Mouse (Mus musculus) myocyte (in vitro differentiated cells): ENCODE data around the gene Rpa1. TPM values are rescaled to one million over a fixed set of nuclear protein-coding genes. Genes with fewer than 3 reads are reported as not detected.

Experiments used
- H3K27me3 ChIP-seq: one replicate; pipeline ENCODE4 v1.6.1; 2011; ENCODE audit not compliant: control insufficient read depth, insufficient read depth, insufficient read length
- H3K36me3 ChIP-seq: one replicate; pipeline ENCODE4 v1.6.1; 2011; ENCODE audit not compliant: control insufficient read depth, insufficient read depth
- H3K4me2 ChIP-seq: one replicate; pipeline ENCODE4 v1.6.1; 2011; ENCODE audit warnings: low read depth, control low read depth
- H3K4me3 ChIP-seq: one replicate; pipeline ENCODE4 v1.5.1; 2011; ENCODE audit warnings: mild to moderate bottlenecking, control low read depth, moderate library complexity
- H3K79me2 ChIP-seq: one replicate; pipeline ENCODE4 v1.6.1; 2011; ENCODE audit not compliant: control insufficient read depth, insufficient read depth
- H3ac ChIP-seq: one replicate; pipeline ENCODE4 v1.6.1; 2011; ENCODE audit not compliant: control insufficient read depth, insufficient read length
- CEBPB ChIP-seq: IDR thresholded peaks from 2 replicates; pipeline ENCODE4 v1.6.1; 2011; ENCODE audit warnings: mild to moderate bottlenecking, moderate library complexity; ENCODE audit not compliant: poor library complexity, insufficient read depth, severe bottlenecking
- E2F4 ChIP-seq: IDR thresholded peaks from one replicate; pipeline ENCODE4 v1.6.1; 2011; ENCODE audit warnings: mild to moderate bottlenecking, control low read depth, moderate library complexity; ENCODE audit not compliant: insufficient read depth
- MAX ChIP-seq: IDR thresholded peaks from one replicate; pipeline ENCODE4 v1.6.1; 2011; ENCODE audit warnings: low read depth, mild to moderate bottlenecking, control low read depth
- MYOD1 ChIP-seq, 3 experiments: IDR thresholded peaks; one replicate each; pipeline ENCODE4 v1.6.1; 2011; ENCODE audit warnings: control low read depth in 2 of 3, low read depth in 2 of 3, mild to moderate bottlenecking in 2 of 3, moderate library complexity in 1 of 3; ENCODE audit not compliant: insufficient read length in 2 of 3, control insufficient read depth in 1 of 3
- MYOG ChIP-seq, 3 experiments: IDR thresholded peaks; one replicate each; pipeline ENCODE4 v1.6.1; 2011; ENCODE audit warnings: control low read depth in 2 of 3, low read depth in 2 of 3, mild to moderate bottlenecking in 2 of 3; ENCODE audit not compliant: insufficient read length in 2 of 3, control insufficient read depth in 1 of 3, insufficient read depth in 1 of 3
- POLR2A ChIP-seq: IDR thresholded peaks from one replicate; pipeline ENCODE4 v1.6.1; 2011; ENCODE audit warnings: low read depth, mild to moderate bottlenecking, control low read depth, moderate library complexity; ENCODE audit not compliant: insufficient read length
- POLR2AphosphoS2 ChIP-seq: IDR thresholded peaks from one replicate; pipeline ENCODE4 v1.6.1; 2011; ENCODE audit warnings: low read depth, control low read depth; ENCODE audit not compliant: insufficient read length
- REST ChIP-seq: IDR thresholded peaks from one replicate; pipeline ENCODE4 v1.6.1; 2011; ENCODE audit warnings: mild to moderate bottlenecking, control low read depth, moderate library complexity; ENCODE audit not compliant: insufficient read depth, insufficient read length
- SRF ChIP-seq: IDR thresholded peaks from one replicate; pipeline ENCODE4 v1.6.1; 2011; ENCODE audit warnings: low read depth; ENCODE audit not compliant: control insufficient read depth, insufficient read length
- TCF12 ChIP-seq: IDR thresholded peaks from one replicate; pipeline ENCODE4 v1.6.1; 2011; ENCODE audit warnings: mild to moderate bottlenecking, control low read depth; ENCODE audit not compliant: poor library complexity, insufficient read depth, severe bottlenecking
- TCF3 ChIP-seq: IDR thresholded peaks from one replicate; pipeline ENCODE4 v1.6.1; 2011; ENCODE audit warnings: low read depth, control low read depth; ENCODE audit not compliant: insufficient read length
- USF1 ChIP-seq: IDR thresholded peaks from one replicate; pipeline ENCODE4 v1.6.1; 2011; ENCODE audit warnings: low read depth, mild to moderate bottlenecking, control low read depth, moderate library complexity
- polyA plus RNA-seq: library from polyadenylated mRNA; unstranded; fragments of >200 nt; fragmentation: generic; extraction: Trizol; gene quantifications from one replicate; pipeline ENCODE4 v1.2.1, GENCODE M21; 2012; ENCODE audit warnings: missing spikeins

Rpa1 gene
- polyA plus RNA-seq, 1 experiment, result 63.4 TPM

DNA sequence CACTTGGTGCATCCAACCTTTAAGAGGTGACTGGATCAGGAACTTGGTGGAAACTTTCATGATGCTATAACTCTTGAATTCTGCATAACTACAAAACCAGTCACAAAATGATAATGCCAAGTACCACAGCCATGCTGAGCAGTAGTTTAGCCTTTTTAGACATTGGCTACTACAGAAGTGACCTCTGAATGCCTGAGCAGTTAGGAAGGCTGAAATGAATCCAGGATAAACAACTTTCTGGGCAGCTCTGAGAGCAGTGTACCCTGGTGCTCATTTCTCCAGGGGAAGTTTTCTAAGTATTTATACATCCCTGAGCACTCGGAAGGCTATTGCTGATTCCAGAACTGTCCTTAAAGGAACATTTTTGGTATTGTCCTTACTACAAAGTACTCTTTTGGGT lies 7.4 kb upstream of the Rpa1 start:
- TF ChIP-seq MYOG (IDR thresholded peaks at IDR 0.05; ENCODE audit: control insufficient read depth in 1 of 3, insufficient read depth in 1 of 3, insufficient read length in 2 of 3, low read depth in 2 of 3), result no peak
- no peak for TF ChIP-seq SRF
- no peak for TF ChIP-seq POLR2AphosphoS2
- no peak for TF ChIP-seq REST
- no peak for TF ChIP-seq POLR2A
- TF ChIP-seq TCF3, result no peak
- Histone ChIP-seq H3K79me2 (no peaks in the 10 kb centered on the region), H3ac (no peak overlapping the region), H3K36me3 (peaks cover 13% of the 10 kb centered on the region), H3K4me3 (no peak overlapping the region), H3K4me2 (no peak overlapping the region), H3K27me3 (no peaks in the 10 kb centered on the region)

DNA sequence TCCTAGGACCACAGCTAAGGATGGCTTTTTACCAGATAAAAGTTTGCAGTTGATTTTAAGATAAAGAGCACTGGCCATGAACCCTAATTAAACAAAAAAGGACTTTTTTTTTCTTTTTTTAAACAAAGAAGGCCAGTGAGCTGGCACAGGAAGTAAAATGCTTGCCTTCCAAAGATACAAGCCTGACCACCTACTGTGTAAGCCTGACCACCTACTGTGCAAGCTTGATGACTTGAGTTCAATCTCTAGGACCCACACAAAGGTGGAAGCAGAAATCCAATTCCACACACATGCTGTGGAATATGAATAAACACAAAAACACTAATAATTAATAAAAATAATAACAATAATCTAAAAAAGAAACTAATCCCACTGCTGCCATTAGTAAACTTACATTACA lies 3.1 kb upstream of the Rpa1 start:
- no peak for TF ChIP-seq TCF12
- no peak for TF ChIP-seq REST
- Histone ChIP-seq H3K79me2 (peaks cover 19% of the 10 kb centered on the region), H3K4me2 (no peak overlapping the region), H3K27me3 (no peaks in the 10 kb centered on the region), H3ac (no peak overlapping the region), H3K4me3 (no peak overlapping the region), H3K36me3 (peaks cover 13% of the 10 kb centered on the region)

DNA sequence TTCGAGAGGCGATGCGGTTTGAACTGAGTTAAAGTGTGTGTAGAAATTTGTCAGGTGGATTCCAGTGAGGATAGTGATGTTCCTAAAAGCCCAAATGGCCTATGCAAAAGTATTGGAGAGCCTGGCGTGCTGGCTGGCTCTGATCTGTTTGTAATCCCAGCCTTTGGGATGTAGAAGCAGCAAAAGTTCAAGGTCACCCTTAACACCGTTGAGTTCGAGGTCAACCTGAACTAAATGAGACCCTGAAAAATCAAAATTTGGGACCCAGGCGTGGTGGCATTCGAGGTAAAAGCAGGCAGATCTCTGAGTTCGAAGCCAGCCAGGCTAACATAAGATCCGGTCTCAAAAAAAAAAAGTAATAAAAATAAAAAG lies 752 bp upstream of the Rpa1 start:
- peaks cover 12% of the 10 kb centered on the region for H3K36me3 ChIP-seq
- peak overlapping the region; percentile 92 for H3K4me2 ChIP-seq
- peaks cover 41% of the 10 kb centered on the region for H3K79me2 ChIP-seq
- no peak for TF ChIP-seq REST
- no peak for TF ChIP-seq E2F4
- no peak for TF ChIP-seq MAX
- no peak for TF ChIP-seq USF1
- TF ChIP-seq CEBPB, result no peak
- no peak for TF ChIP-seq MYOG (IDR thresholded peaks at IDR 0.05; ENCODE audit: control insufficient read depth in 1 of 3, insufficient read depth in 1 of 3, insufficient read length in 2 of 3, low read depth in 2 of 3)
- TF ChIP-seq MYOD1 (IDR thresholded peaks at IDR 0.05; ENCODE audit: control insufficient read depth in 1 of 3, insufficient read length in 2 of 3, low read depth in 2 of 3), result no peak
- TF ChIP-seq SRF, result no peak
- TF ChIP-seq TCF12, result no peak
- no peak for TF ChIP-seq POLR2A
- TF ChIP-seq POLR2AphosphoS2, result no peak
- TF ChIP-seq TCF3, result no peak
- peak overlapping the region; percentile 72 for H3K4me3 ChIP-seq
- H3K27me3 ChIP-seq, result no peaks in the 10 kb centered on the region
- H3ac ChIP-seq, result peak overlapping the region; percentile 57

DNA sequence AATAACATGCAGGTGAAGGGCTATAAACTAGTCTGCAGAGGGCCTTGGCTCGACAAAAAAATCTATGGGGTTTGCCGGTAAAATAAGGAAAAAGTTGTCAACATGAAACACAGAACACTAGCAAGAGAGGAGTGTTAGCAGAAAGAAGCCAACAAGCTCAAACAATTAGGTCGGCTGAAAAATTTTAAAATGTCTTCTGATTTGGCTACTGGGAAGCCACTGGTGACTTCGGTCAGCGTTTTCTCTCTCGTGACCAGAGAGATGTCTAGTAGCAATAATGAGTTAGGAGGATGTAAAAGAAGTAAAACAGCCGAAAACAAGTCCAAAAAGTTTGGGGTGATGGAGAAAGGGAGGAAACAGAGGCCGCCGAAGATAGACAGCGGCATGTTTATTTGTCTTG lies 528 bp downstream of the Rpa1 start:
- Histone ChIP-seq H3K36me3 (peaks cover 6% of the 10 kb centered on the region), H3K27me3 (no peaks in the 10 kb centered on the region), H3K4me3 (peak overlapping the region; percentile 72), H3K4me2 (peak overlapping the region; percentile 71), H3ac (peak overlapping the region; percentile 57), H3K79me2 (peaks cover 54% of the 10 kb centered on the region)
- TF ChIP-seq USF1, result no peak
- TF ChIP-seq E2F4, result no peak
- no peak for TF ChIP-seq POLR2AphosphoS2
- no peak for TF ChIP-seq REST
- TF ChIP-seq CEBPB, result no peak
- no peak for TF ChIP-seq MAX
- no peak for TF ChIP-seq TCF12
- no peak for TF ChIP-seq MYOG (IDR thresholded peaks at IDR 0.05; ENCODE audit: control insufficient read depth in 1 of 3, insufficient read depth in 1 of 3, insufficient read length in 2 of 3, low read depth in 2 of 3)
- no peak for TF ChIP-seq TCF3
- no peak for TF ChIP-seq MYOD1 (IDR thresholded peaks at IDR 0.05; ENCODE audit: control insufficient read depth in 1 of 3, insufficient read length in 2 of 3, low read depth in 2 of 3)
- TF ChIP-seq POLR2A, result no peak
- TF ChIP-seq SRF, result no peak

DNA sequence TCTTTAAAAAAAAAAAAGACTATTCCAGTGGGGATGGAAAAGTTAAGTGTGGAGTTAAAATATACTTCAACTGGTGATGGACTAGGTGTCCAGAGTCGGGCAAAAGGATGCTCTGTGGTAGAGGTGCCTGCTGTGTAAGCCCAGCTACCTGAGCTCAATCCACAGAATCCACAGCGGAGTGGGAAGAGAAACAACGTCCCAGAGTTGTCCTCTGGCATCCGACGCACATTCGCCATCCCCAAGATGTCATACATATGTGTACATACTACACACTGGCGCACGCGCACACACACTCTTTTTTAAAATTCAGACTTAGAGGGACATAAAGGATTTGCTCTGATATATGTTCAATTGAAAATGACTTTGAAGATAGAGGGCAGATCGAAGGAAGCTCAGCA lies 937 bp downstream of the Rpa1 start:
- Histone ChIP-seq H3K36me3 (peaks cover 6% of the 10 kb centered on the region), H3K27me3 (no peaks in the 10 kb centered on the region), H3ac (no peak overlapping the region), H3K79me2 (peaks cover 58% of the 10 kb centered on the region), H3K4me3 (peak overlapping the region; percentile 72), H3K4me2 (peak overlapping the region; percentile 71)
- TF ChIP-seq TCF12 (no peak), CEBPB (no peak), POLR2AphosphoS2 (no peak), USF1 (no peak), MYOD1 (IDR thresholded peaks at IDR 0.05; ENCODE audit: control insufficient read depth in 1 of 3, insufficient read length in 2 of 3, low read depth in 2 of 3) (no peak), POLR2A (no peak), SRF (no peak), E2F4 (no peak), MYOG (IDR thresholded peaks at IDR 0.05; ENCODE audit: control insufficient read depth in 1 of 3, insufficient read depth in 1 of 3, insufficient read length in 2 of 3, low read depth in 2 of 3) (no peak), REST (no peak), MAX (no peak), TCF3 (no peak)
